Mouse (Mus musculus) hindbrain, embryonic 10.5 days (tissue): ENCODE measurements at regions not wholly inside any gene's neighbourhood (a gene's known extent, or its start where the extent isn't known, plus 50 kb on each side); places are given as distances from the start of the nearest gene placed in this dataset.

Experiments
- DNase-seq: peaks from one replicate; pipeline ENCODE4 v3.0.0-alpha.2; 2017; ENCODE audit warnings: low spot score
- H3K27ac ChIP-seq: fragments of 300-500 bp; sonication (generic); 2 replicates; pipeline ENCODE4 v1.5.1; 2016; ENCODE audit warnings: mild to moderate bottlenecking, moderate library complexity
- H3K27me3 ChIP-seq: fragments of 300-500 bp; sonication (generic); 2 replicates; pipeline ENCODE4 v1.6.1; 2016; ENCODE audit warnings: mild to moderate bottlenecking; ENCODE audit not compliant: poor library complexity, insufficient read depth, severe bottlenecking
- H3K36me3 ChIP-seq: fragments of 300-500 bp; sonication (generic); 2 replicates; pipeline ENCODE4 v1.6.1; 2016; ENCODE audit warnings: mild to moderate bottlenecking, moderate library complexity
- H3K4me1 ChIP-seq: fragments of 300-500 bp; sonication (generic); replicated peaks from 2 replicates; pipeline ENCODE4 v1.6.1; 2016; ENCODE audit warnings: mild to moderate bottlenecking
- H3K4me3 ChIP-seq: fragments of 300-500 bp; sonication (generic); 2 replicates; pipeline ENCODE4 v1.5.1; 2016; ENCODE audit warnings: mild to moderate bottlenecking, moderate library complexity
- H3K9me3 ChIP-seq: fragments of 300-500 bp; sonication (generic); 2 replicates; pipeline ENCODE4 v1.6.1; 2016; ENCODE audit warnings: mild to moderate bottlenecking, moderate library complexity
- WGBS: fragments of 180-500 bp; shearing (Covaris S2); methylation state at CpG from one replicate; pipeline ENCODE4 v1.1.7; 2016; 5-methylcytosine and 5-hydroxymethylcytosine counted together

DNA sequence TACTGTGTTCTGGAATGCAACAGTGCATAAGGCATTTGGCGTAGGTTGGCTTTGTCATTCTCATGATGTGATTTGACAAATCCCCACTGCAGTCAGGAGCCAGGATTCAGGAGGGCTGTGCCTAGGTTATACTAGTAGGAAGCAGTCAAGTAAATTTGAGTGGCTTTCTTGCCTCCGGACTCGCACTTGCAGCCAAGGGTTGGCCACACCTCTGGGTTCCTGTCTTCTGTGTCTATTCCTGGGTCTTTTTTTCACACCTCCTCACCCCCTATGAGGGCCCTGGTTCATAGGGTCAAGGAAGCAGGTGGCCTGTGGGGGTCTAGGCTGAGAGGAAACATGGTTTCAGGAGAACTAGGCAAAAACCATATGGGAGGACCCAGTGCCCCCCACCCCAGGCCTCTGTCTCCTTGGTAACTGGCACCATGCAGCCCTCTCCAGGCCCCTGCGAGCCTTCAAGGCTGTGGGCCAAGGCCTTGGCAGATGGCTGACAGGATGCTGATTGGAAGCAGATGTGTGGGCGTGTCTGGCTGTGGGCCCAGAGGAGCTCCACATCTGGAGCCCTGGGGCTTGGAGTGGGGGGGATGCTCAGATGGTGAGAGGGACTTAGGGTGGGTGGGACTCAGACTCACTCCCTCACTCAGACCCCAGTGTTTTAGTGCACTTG lies 195.7 kb downstream of the Rgs3 start:
- WGBS = 58% methylated on average over 5 of the region's 5 CpGs
- Histone ChIP-seq H3K4me3 (no peak overlapping the region), H3K27ac (peak overlapping the region; percentile 66; the same call in 1 of the 2 replicates), H3K4me1 (peaks cover 31% of the 10 kb centered on the region), H3K36me3 (no peaks in the 10 kb centered on the region), H3K27me3 (no peaks in the 10 kb centered on the region), H3K9me3 (no peaks in the 10 kb centered on the region)
- DNase-seq = peak; percentile 73

GRCm38 (mm10) chr4:62756721-62757206 lies 197.1 kb downstream of the Rgs3 start:
- no peaks in the 10 kb centered on the region for H3K27me3 ChIP-seq
- H3K4me3 ChIP-seq = no peak overlapping the region
- peak overlapping the region; percentile 69 for H3K27ac ChIP-seq
- H3K36me3 ChIP-seq = no peaks in the 10 kb centered on the region
- WGBS = 65% methylated on average over 10 of the region's 10 CpGs
- no peaks in the 10 kb centered on the region for H3K9me3 ChIP-seq
- H3K4me1 ChIP-seq = peaks cover 31% of the 10 kb centered on the region
- no peak for DNase-seq

DNA sequence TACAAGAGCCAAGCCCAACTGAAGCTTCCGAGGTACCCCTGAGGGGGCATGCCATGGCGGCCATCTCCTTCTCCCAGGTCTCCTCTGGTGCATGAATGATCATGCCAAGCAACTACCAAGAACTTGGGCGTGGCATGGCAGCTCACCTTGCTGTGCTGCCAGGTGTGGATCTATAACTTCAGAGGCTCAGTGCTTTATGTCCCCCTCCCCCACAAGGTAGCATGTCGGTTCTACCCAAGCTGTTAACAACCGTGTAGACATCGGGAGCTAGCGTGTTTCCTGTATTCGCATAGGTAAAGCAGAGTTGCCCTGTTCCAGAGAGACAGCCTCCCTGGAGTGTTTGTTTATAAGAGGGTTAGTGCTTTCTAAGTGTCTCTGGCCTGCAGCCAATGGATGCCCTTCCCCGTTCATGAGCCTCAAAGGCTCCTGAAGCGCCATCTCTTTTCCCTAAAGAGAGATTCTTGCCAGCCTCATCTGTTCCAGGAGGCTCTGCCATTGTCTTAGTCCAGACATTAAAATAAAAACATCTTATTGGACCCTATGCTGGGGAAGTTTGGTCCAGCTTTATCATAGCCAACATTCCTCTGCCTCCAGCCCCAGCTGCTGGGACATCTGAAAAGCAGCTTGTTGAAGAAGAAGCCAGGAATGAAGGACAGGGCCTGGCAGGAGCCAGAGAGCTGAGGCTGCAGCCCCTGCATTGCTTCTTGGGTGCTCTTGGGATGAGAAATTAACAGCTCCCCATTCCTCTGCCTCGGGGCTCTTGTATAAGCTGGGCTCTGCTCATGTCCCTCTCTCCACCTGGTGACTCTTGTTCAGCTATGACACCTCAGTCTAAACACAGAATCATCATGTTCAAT lies 201.3 kb downstream of the Rgs3 start:
- Histone ChIP-seq H3K27ac (no peak overlapping the region), H3K4me1 (peaks cover 13% of the 10 kb centered on the region), H3K36me3 (no peaks in the 10 kb centered on the region), H3K4me3 (no peak overlapping the region), H3K9me3 (no peaks in the 10 kb centered on the region), H3K27me3 (no peaks in the 10 kb centered on the region)
- WGBS = 83% methylated on average over 11 of the region's 11 CpGs
- no peak for DNase-seq

GRCm38 (mm10) chr4:62761672-62762071 lies 202.0 kb downstream of the Rgs3 start:
- peaks cover 6% of the 10 kb centered on the region for H3K4me1 ChIP-seq
- peak; percentile 75 for DNase-seq
- H3K9me3 ChIP-seq = no peaks in the 10 kb centered on the region
- WGBS = 5% methylated on average over 1 of the region's 1 CpGs
- H3K27me3 ChIP-seq = no peaks in the 10 kb centered on the region
- no peak overlapping the region for H3K27ac ChIP-seq
- no peak overlapping the region for H3K4me3 ChIP-seq
- no peaks in the 10 kb centered on the region for H3K36me3 ChIP-seq

GRCm38 (mm10) chr4:62763990-62764389 lies 201.4 kb upstream of the Zfp618 start:
- Histone ChIP-seq H3K4me3 (no peak overlapping the region), H3K4me1 (peaks cover 10% of the 10 kb centered on the region; the same call in 1 of the 2 replicates), H3K9me3 (no peaks in the 10 kb centered on the region), H3K27ac (no peak overlapping the region), H3K27me3 (no peaks in the 10 kb centered on the region), H3K36me3 (no peaks in the 10 kb centered on the region)
- 20% methylated on average over 5 of the region's 5 CpGs for WGBS
- peak; percentile 82 for DNase-seq

- no peak for DNase-seq
- Histone ChIP-seq H3K27me3 (no peaks in the 10 kb centered on the region), H3K4me3 (no peak overlapping the region), H3K4me1 (peaks cover 18% of the 10 kb centered on the region), H3K27ac (no peak overlapping the region), H3K9me3 (no peaks in the 10 kb centered on the region), H3K36me3 (no peaks in the 10 kb centered on the region)
- 80% methylated on average over 10 of the region's 10 CpGs for WGBS
Observed at GRCm38 (mm10) chr4:62769469-62770234, 195.7 kb upstream of the Zfp618 start.

DNA sequence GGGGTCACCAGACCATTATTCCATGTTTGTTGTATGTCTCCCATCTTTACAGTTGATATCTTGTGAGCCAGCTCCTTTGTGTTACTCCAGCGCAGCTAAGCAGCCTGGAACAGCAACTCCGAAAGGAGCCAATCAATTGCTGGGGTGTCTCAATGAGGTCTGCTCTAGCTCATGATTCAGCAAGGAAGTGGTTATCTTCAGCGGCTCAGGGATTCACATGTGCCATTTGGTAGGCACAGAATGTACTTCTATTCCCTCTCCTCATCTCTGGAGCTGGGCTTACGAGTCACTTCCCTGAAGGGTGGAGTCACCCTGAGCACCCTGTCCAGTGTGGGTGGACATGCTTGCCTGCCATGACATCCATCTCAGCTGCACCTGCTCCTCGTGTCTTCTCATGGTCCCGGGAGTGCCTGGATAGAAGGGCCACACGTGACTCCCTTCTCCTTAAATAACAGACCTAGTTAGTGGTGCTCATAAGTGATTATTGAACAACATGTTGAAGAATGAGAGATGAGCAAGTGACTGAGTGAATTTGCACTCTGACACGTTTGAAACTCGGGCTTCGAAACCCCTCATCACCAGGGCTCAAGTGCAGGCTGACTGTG lies 190.3 kb upstream of the Zfp618 start:
- DNase-seq = no peak
- WGBS = 83% methylated on average over 10 of the region's 10 CpGs
- no peaks in the 10 kb centered on the region for H3K27me3 ChIP-seq
- peaks cover 7% of the 10 kb centered on the region for H3K4me1 ChIP-seq
- H3K9me3 ChIP-seq = no peaks in the 10 kb centered on the region
- H3K4me3 ChIP-seq = no peak overlapping the region
- no peaks in the 10 kb centered on the region for H3K36me3 ChIP-seq
- no peak overlapping the region for H3K27ac ChIP-seq

DNA sequence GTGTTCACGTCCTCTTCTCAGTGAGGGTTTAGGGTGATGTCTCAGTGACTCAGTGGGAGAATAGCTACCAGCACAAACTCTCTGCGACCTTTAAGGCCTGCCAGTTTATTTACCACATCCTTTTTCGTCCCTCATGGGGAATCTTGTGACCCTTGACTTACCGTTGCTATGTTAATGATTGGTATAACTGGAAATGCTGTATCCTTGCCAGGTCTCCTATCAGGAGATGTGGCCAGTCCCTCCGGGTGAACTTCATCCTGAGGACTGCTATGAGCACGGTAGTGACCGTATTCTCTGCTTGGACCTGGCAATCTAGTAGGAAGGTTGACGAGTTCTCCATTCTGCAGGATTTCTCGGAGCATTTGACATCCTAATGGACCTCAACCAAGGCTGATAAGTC lies 188.5 kb upstream of the Zfp618 start:
- H3K4me1 ChIP-seq = peaks cover 17% of the 10 kb centered on the region
- H3K4me3 ChIP-seq = no peak overlapping the region
- 91% methylated on average over 9 of the region's 9 CpGs for WGBS
- peaks cover 13% of the 10 kb centered on the region for H3K27me3 ChIP-seq
- no peak overlapping the region for H3K27ac ChIP-seq
- H3K9me3 ChIP-seq = no peaks in the 10 kb centered on the region
- DNase-seq = no peak
- H3K36me3 ChIP-seq = no peaks in the 10 kb centered on the region

DNA sequence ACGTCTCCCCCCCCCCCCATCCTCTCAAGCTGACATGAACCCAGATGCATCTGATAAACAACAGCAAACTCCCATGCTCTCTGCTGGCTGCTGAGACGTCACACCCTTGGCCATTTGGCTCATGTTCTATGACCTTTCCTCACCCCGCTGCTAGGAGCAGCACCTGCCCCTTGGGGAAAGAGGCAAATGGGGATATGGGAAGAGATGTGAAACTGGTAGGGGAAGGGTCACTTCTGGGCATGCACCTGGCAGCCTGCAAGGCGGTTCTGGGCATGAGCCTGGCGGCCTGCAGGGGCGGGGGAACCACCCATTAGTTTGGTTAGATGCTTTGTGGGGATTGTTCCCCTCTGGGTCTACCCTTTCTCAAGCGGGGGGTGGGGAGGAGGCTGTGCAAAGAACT lies 187.9 kb upstream of the Zfp618 start:
- WGBS = 77% methylated on average over 7 of the region's 7 CpGs
- H3K9me3 ChIP-seq = no peaks in the 10 kb centered on the region
- no peak for DNase-seq
- H3K4me3 ChIP-seq = no peak overlapping the region
- H3K4me1 ChIP-seq = peaks cover 17% of the 10 kb centered on the region
- H3K27me3 ChIP-seq = peaks cover 19% of the 10 kb centered on the region
- H3K36me3 ChIP-seq = no peaks in the 10 kb centered on the region
- H3K27ac ChIP-seq = 0 out of 2 replicates have a peak overlapping the region, but pooled peaks have one; percentile 9

GRCm38 (mm10) chr4:62778621-62779020 lies 186.8 kb upstream of the Zfp618 start:
- Histone ChIP-seq H3K4me3 (no peak overlapping the region), H3K9me3 (no peaks in the 10 kb centered on the region), H3K4me1 (peaks cover 17% of the 10 kb centered on the region), H3K27me3 (peaks cover 19% of the 10 kb centered on the region), H3K27ac (no peak overlapping the region), H3K36me3 (no peaks in the 10 kb centered on the region)
- no peak for DNase-seq
- 82% methylated on average over 5 of the region's 5 CpGs for WGBS

GRCm38 (mm10) chr4:62780409-62780808 lies 185.0 kb upstream of the Zfp618 start:
- H3K4me3 ChIP-seq = peak overlapping the region; percentile 54
- DNase-seq = peak; percentile 92
- H3K27ac ChIP-seq = no peak overlapping the region; the same call in 1 of the 2 replicates
- no peaks in the 10 kb centered on the region for H3K36me3 ChIP-seq
- H3K9me3 ChIP-seq = no peaks in the 10 kb centered on the region
- H3K27me3 ChIP-seq = peaks cover 19% of the 10 kb centered on the region
- WGBS = 3% methylated on average over 15 of the region's 15 CpGs
- H3K4me1 ChIP-seq = peaks cover 17% of the 10 kb centered on the region

GRCm38 (mm10) chr4:62780837-62781236 lies 184.5 kb upstream of the Zfp618 start:
- no peak for DNase-seq
- WGBS = 45% methylated on average over 11 of the region's 11 CpGs
- Histone ChIP-seq H3K9me3 (no peaks in the 10 kb centered on the region), H3K36me3 (no peaks in the 10 kb centered on the region), H3K4me1 (peaks cover 17% of the 10 kb centered on the region), H3K27ac (no peak overlapping the region; the same call in 1 of the 2 replicates), H3K4me3 (peak overlapping the region; percentile 54), H3K27me3 (peaks cover 19% of the 10 kb centered on the region)
